Mouse (Mus musculus) heart, adult 2 months (tissue): ENCODE measurements at regions not wholly inside any gene's neighbourhood (a gene's known extent, or its start where the extent isn't known, plus 50 kb on each side); places are given as distances from the start of the nearest gene placed in this dataset.

Source experiments
- CTCF ChIP-seq: fragments of 200-600 bp; IDR thresholded peaks from 2 replicates; pipeline ENCODE4 v1.8.1; 2022; ENCODE audit warnings: antibody characterized with exemption, mild to moderate bottlenecking, moderate library complexity
- EP300 ChIP-seq: fragments of 200-500 bp; IDR thresholded peaks from 2 replicates; pipeline ENCODE4 v1.6.1; 2011; ENCODE audit warnings: low read depth, low read length, control low read depth; ENCODE audit not compliant: insufficient read depth
- POLR2A ChIP-seq: fragments of 200-500 bp; IDR thresholded peaks from 2 replicates; pipeline ENCODE4 v1.6.1; 2011; ENCODE audit warnings: mild to moderate bottlenecking, low read depth, low read length, control low read depth; ENCODE audit not compliant: insufficient read depth

DNA sequence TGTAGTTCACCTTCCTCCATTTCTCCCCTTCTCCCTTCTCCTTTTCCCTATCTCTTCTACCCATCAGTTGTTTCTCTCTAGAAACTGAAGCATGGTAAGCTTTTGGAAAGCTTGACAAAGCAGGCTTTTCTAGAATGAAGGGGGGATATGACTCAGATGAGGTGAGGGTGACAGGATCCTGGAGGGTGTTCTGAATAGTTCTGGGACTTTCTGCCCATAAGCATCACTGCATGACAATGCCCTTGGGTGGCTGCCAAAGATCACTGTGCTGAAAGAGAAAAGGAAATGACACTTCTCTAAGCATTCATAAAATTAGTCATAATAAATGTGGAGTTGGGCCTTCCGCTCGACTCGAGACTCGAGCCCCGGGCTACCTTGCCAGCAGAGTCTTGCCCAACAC lies 67.7 kb upstream of the Gpr158 start:
- TF ChIP-seq CTCF (no peak), POLR2A (no peak), EP300 (no peak)
